Mouse (Mus musculus) heart, embryonic 10.5 days (tissue): ENCODE data around the gene Lancl1. TPM values are rescaled to one million over a fixed set of nuclear protein-coding genes. Genes with fewer than 3 reads are reported as not detected.

Experiments used
- DNase-seq: peaks from one replicate; pipeline ENCODE4 v3.0.0-alpha.2; 2017; ENCODE audit warnings: low spot score
- H3K27ac ChIP-seq: fragments of 300-500 bp; sonication (generic); 2 replicates; pipeline ENCODE4 v1.5.1; 2016; ENCODE audit warnings: mild to moderate bottlenecking
- H3K27me3 ChIP-seq: fragments of 300-500 bp; sonication (generic); 2 replicates; pipeline ENCODE4 v1.6.1; 2016; ENCODE audit warnings: mild to moderate bottlenecking; ENCODE audit not compliant: poor library complexity, insufficient read depth, severe bottlenecking
- H3K36me3 ChIP-seq: fragments of 300-500 bp; sonication (generic); 2 replicates; pipeline ENCODE4 v1.6.1; 2016; ENCODE audit warnings: mild to moderate bottlenecking, moderate library complexity
- H3K4me1 ChIP-seq: fragments of 300-500 bp; sonication (generic); 2 replicates; pipeline ENCODE4 v1.6.1; 2016; ENCODE audit warnings: mild to moderate bottlenecking
- H3K4me3 ChIP-seq: fragments of 300-500 bp; sonication (generic); 2 replicates; pipeline ENCODE4 v1.5.1; 2016; ENCODE audit warnings: mild to moderate bottlenecking, moderate library complexity
- H3K9me3 ChIP-seq: fragments of 300-500 bp; sonication (generic); 2 replicates; pipeline ENCODE4 v1.6.1; 2016; ENCODE audit warnings: mild to moderate bottlenecking, moderate library complexity
- WGBS: fragments of 180-500 bp; shearing (Covaris S2); methylation state at CpG from one replicate; pipeline ENCODE4 v1.1.7; 2016; 5-methylcytosine and 5-hydroxymethylcytosine counted together
- polyA plus RNA-seq: library from polyadenylated mRNA; unstranded; fragments of >200 nt; fragmentation: Nextera tagmentation; extraction: Ambion mirVana; gene quantifications from 2 replicates; pipeline ENCODE4 v1.2.1, GENCODE M21; 2016

Lancl1 gene
- polyA plus RNA-seq, 1 experiment from 2014 or later: 59.0 TPM

- Histone ChIP-seq H3K27me3 (no peaks in the 10 kb centered on the region), H3K9me3 (peaks cover 5% of the 10 kb centered on the region; the same call in 1 of the 2 replicates), H3K36me3 (no peaks in the 10 kb centered on the region), H3K4me1 (no peaks in the 10 kb centered on the region), H3K4me3 (no peak overlapping the region), H3K27ac (no peak overlapping the region)
- 83% methylated on average over 3 of the region's 3 CpGs for WGBS
- DNase-seq: no peak
Observed at GRCm38 (mm10) chr1:66957361-66957760, 81.3 kb downstream of the Lancl1 start.

GRCm38 (mm10) chr1:66951086-66951485, 87.6 kb downstream of the Lancl1 start:
- H3K9me3 ChIP-seq: 0 out of 2 replicates have a peak, but pooled peaks cover 5% of the 10 kb centered on the region
- H3K27me3 ChIP-seq: no peaks in the 10 kb centered on the region
- no peak for DNase-seq
- no peaks in the 10 kb centered on the region for H3K4me1 ChIP-seq
- H3K27ac ChIP-seq: no peak overlapping the region
- no peak overlapping the region for H3K4me3 ChIP-seq
- H3K36me3 ChIP-seq: no peaks in the 10 kb centered on the region
- WGBS: 76% methylated on average over 3 of the region's 3 CpGs

Other genes starting within 250 kb of the Lancl1 start
- 7.1 and 10.2 TPM in 2 replicates for gene Kansl1l, start 221.3 kb downstream of the Lancl1 start, polyA plus RNA-seq
- 124 and 196 TPM in 2 replicates for gene Acadl, start 175.6 kb downstream of the Lancl1 start, polyA plus RNA-seq
- 636 and 812 TPM in 2 replicates for gene Myl1, start 93.5 kb downstream of the Lancl1 start, polyA plus RNA-seq
- gene Cps1, start 84.2 kb upstream of the Lancl1 start, polyA plus RNA-seq: 0.06 and 0.11 TPM in 2 replicates